Mouse (Mus musculus) embryonic fibroblast, embryonic 13.5 days (primary cell): ENCODE measurements at regions not wholly inside any gene's neighbourhood (a gene's known extent, or its start where the extent isn't known, plus 50 kb on each side); places are given as distances from the start of the nearest gene placed in this dataset.

Experiments
- CTCF ChIP-seq: IDR thresholded peaks from 2 replicates; pipeline ENCODE4 v1.5.1; 2011; ENCODE audit warnings: mild to moderate bottlenecking, control low read depth, low read length, moderate library complexity, borderline replicate concordance; ENCODE audit not compliant: insufficient read depth
- POLR2A ChIP-seq: IDR thresholded peaks from 2 replicates; pipeline ENCODE4 v1.6.1; 2011; ENCODE audit warnings: low read depth, mild to moderate bottlenecking, control low read depth, low read length, moderate library complexity

GRCm38 (mm10) chr12:66027535-66027934, 256.7 kb downstream of the Rpl10l start:
- TF ChIP-seq CTCF (no peak), POLR2A (no peak)
